Mouse (Mus musculus) cerebellum, adult 18-20 months (tissue): ENCODE results near the gene Stab1.

Experiments used
- DNase-seq, 2 experiments: peaks; one replicate each; pipeline ENCODE4 v3.0.0; 2021

The Stab1 gene

GRCm38 (mm10) chr14:31168425-31168824 lies at the start of gene Stab1:
TSS of gene Stab1 (minus strand) at chr14:31168641.
- DNase-seq, result no peak

GRCm38 (mm10) chr14:31217666-31218065 lies 49.2 kb upstream of the Stab1 start, which contains the start of gene Sema3g:
TSS of gene Sema3g (plus strand) at chr14:31217860.
- peak; percentile 80 to 85 for DNase-seq

DNA sequence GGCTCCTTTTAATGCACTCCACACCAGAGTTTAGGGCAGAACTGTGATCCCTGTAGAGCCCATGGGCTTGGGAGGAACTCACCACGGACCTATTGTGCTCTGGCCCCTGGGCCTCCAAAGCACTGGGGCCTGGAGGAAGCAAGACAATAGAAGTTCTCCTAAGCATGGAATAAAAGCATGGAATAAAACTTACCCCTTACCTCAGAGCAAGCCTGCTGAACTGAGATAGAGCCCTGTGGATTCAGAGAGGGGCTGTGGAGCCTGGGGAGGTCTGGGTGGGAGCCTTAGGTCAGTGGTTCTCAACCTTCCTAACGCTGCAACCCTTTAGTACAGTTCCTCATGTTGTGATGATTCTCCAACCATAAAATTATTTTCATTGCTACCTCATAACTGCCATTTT lies 48.4 kb upstream of the Stab1 start, which contains the start of gene Nisch:
Nisch (minus strand) TSS at position 101 of the 400 bp plus-strand sequence.
- no peak for DNase-seq

DNA sequence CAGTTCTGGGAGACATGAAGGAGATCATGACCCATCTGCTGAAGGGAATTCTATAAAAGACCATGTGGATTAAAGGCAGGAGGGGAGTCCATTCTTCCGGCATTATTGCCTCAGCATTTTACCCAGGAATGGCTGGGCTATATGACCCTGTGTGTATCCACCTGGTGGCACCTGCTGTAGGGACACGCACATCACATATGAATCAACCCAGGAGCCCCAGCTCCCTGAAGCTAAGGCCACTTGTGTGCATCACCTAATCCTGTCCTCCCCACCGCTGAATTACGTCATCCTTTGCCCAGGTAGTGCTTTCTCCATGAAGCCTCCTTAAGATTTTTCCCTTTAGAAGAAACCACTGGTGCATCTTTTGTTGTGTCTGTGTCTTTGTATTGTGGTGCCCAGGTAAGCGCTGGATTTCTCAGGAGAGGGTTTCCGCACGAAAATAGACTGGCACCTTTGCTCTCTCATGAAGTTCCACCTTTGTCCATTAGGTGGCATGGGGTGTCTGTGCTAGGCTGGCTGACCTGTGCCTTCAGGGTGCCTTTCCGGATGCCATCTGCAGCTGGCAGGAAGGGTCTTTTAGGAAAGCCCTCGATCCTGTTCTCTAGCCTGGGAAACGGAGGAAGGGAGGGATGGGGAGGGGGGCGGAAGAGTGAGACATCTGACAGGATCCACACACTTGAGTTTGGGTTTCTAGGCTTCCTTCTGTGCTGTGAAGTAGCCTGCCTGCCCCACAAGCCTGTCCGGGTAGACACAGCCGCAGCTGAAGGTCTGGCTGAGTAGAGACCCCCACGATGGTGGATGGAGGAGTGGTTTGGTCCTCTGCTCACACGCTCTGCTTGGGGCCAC lies 46.9 kb upstream of the Stab1 start:
- peak; percentile 85 for DNase-seq

DNA sequence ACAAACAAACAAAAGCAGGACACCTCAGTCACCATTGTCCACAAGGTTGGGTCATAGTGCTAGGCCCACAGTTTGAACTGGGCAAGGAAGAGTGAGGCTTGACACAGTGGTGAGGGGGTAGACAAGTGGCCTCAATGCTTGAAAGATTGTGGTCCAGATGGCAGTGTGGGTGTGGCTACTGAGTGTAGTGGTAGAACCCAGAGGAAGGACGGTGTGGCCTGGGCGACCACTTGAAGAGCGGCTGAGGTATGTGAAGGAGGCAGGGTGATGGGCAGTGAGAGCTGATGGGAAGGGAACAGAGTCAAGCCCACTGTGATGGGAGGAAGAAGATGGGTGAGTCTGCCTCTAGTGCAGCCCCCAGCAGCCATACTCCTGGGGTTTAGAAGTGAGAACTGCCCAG lies 46.2 kb upstream of the Stab1 start:
- no peak for DNase-seq

DNA sequence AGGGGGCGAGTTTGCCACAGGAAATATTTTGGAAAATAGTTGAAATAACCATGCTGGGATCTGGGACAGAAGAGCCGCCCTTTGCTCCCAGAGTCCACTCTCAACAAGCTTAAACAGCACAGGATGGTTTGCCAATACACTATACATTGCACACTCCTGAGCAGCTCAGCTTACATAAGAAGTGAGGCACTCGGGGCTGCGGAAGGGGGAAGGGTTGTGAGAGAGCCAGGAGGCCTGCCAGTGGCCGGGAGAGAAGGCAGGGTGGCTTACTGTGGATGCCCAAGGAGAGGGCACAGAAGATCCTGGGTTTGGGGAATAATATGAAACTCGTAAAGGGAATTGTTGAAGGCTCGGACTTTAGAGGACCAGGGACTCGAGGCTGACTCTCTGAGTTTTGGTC lies 45.4 kb upstream of the Stab1 start:
- no peak for DNase-seq

- DNase-seq, result no peak
Measured at GRCm38 (mm10) chr14:31212499-31212898, 44.1 kb upstream of the Stab1 start.

- no peak for DNase-seq
Measured at GRCm38 (mm10) chr14:31211854-31212253, 43.4 kb upstream of the Stab1 start.

DNA sequence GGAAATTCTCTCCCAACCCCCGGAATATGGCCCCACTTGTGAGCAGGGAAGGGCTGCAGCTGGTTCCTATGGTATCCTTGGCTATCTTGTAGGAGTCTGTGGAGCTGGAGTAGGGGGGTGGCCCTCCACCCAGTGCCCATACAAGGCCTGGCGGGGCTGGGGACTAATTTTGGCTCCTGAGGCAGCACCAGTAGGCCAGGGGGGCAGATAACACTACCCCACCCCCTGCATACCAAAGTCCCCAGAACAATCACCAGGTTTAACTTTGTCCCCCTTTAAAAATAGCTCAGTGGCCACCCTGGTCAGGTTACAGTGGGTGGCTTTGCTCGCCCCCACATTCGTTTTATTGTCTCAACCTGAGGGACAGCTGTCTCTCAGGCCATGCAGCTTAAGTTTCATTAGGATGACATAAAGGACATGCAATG lies 40.7 kb upstream of the Stab1 start:
- no peak for DNase-seq

DNA sequence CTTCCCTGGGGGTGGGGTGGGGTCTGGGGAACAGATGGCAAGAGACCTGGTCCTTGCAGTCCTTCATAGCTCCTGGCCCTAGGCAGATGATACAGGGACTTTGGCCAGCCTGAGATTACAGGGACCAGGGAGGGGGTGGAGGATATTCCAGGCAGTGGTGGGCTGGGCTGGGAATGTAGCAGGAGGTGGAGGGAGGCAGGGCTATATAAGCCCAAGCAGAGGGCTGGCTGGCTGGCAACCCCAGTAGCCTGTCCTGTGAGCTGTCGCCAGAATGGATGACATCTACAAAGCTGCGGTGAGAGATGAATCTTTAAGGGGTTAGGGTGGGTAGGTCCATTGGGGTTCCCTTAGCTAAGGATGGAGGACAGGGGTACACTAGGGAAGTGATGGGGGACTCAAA lies 39.6 kb upstream of the Stab1 start, which contains the start of gene Tnnc1:
Tnnc1 (plus strand) TSS at position 229 of the 400 bp plus-strand sequence.
- DNase-seq, result no peak

- DNase-seq, result peak in 1 of 2 experiments; percentile 47
Measured at GRCm38 (mm10) chr14:31207070-31207830, 38.8 kb upstream of the Stab1 start.

GRCm38 (mm10) chr14:31206472-31206981 lies 38.1 kb upstream of the Stab1 start:
- peak; percentile 96 to 98 for DNase-seq

- peak; percentile 52 to 70 for DNase-seq
Measured at GRCm38 (mm10) chr14:31205562-31206467, 37.4 kb upstream of the Stab1 start.

GRCm38 (mm10) chr14:31205244-31205561 lies 36.8 kb upstream of the Stab1 start:
- peak in 1 of 2 experiments; percentile 34 for DNase-seq

DNA sequence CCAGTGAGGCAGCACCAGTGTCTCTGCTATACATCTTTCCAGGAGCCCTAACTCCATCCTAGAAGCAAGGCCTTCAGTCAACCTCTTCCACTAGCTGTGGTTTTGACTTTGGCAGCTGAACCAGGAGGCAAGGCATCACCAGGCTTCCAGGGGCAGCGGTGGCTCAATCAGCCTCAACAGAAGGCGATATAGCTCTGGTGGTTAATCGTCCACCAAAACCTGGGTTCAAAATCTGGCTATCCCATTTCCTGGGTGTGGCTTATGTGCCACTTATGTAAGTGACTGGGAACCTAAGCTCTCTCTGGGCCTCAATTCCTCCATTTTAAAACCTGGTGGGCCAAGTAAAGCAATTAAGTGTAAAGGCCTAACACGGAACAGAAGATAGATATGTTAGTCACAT lies 36.4 kb upstream of the Stab1 start:
- DNase-seq, result no peak

- DNase-seq, result no peak
Measured at GRCm38 (mm10) chr14:31200038-31200437, 31.6 kb upstream of the Stab1 start.

- no peak for DNase-seq
Measured at GRCm38 (mm10) chr14:31199599-31199998, 31.2 kb upstream of the Stab1 start.

DNA sequence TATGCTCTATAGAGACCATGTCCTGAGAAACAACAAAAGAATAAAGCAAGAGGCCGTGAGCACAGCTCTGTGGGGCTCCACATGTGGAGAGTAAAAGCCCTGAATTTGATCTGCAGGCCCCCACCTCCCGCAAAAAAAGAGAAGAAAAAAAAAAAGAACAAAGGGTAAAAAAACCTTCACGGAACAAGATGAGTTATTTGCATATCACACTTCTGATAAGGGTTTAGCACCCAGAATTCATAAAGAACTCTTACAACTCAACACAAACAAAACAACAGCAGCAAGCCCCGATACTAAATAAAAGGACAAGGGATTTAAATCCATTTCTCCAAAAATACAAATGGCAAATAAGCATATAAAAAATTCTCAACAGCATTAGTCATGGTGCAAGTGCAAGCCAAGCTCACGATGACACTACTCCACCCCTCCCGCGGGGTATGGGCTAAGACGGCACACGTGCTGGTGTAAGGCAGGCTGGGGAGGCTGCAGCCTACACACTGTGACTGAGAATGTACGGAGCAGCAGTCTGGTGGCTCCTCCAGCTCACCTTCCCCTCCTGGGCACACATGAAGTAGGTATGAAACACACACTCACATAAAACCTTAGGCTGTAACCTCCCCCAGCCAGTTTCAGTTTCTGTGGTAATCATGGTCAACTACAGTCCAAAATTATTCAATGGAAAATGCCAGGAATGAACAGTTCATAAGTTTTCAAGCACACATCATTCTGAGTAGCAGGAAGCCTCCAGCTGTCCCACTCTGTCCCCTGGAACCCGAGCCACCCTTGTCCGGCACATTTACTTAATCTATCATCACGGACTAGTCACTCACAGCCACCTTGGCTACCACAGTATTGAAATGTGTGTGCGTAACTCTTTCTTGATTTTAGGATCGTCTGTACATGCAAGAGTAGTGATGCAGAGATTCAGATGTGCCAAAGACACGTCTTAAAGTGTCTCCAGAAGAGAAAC lies 29.4 kb upstream of the Stab1 start:
- DNase-seq, result peak; percentile 43 to 55

DNA sequence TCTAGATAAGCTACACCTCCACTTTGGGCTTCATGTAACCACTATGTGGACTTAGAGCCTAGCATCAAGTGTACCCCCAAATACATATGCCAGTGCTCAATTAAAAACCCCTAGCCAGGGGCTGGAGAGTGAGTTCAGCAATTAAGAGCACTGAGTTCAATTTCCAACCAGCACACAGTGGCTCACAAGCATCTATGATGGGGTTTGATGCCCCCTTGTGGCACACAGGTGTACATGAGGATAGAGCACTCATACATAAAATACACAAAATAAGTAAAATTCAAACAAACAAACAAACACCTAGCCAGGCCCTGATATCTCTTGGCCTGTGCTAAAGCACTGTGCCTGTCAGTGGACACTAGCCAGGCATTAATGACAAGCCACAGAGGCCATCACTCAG lies 27.5 kb upstream of the Stab1 start:
- DNase-seq, result peak; percentile 66 to 69

DNA sequence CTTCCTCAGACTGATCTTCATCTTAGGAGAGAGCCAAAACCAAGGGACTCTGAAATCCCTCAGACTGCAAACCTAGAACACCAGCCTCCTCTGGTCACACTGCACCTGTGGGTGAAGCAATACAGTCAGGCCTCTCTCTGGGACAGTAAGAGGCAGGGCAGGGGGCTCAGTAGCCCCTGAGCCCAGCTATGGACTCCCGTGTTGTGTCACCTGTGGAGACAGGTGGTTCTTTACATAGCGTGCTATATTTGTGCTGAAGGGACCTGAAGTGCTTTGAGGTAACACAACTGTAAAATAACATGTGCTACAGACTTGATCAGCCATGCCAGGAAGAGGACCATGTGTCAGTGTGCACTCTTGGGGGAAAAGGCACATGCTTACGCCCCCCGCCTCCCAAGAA lies 27.1 kb upstream of the Stab1 start:
- DNase-seq, result no peak

DNA sequence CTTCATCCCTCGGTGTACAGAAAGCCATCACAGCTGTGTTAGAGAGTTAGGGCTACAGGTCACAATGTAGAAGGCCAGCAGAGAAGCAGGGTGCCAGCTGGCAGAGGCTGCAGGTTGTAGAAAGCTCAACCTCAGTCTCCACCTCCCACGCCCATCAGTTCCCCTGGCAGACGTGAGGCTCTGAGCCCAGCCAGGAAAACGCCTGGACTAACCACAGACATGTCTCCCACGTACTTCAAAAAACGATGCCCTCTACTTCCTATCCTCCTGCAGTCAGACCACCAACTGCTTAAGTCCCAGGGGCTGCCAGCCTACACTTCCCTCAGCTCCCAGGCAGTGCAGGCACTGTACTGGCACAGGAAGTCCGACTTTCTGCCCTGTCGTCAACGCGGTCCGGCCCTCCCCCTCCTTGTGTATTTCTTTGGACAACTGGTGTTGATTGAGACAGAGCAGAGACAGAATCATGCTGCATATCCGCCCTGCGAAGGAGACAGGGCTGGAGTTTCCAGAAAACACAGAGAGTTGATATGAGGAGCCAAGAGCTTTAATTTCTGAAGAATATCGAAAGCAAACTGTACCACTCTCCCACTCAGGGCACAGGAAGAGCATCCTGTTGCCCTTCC lies 26.6 kb upstream of the Stab1 start:
- peak; percentile 67 to 78 for DNase-seq
